Comparison of ENCODE assay signal across 19 mouse cellular contexts in genomic region chr3:39295255-39295654, GRCm38 (mm10).
DNase-seq lines count a peak whose midpoint lies in the region; ATAC-seq and TF ChIP-seq lines count a peak whose summit lies in the region.
"Had no signal": no experiment of that assay in that cellular context is flagged by ENCODE, and none has a peak within 500 bp of the region (broad histone marks: within the 10 kb centered on the region; RNA-seq: fewer than 3 reads in every experiment).

No protein-coding gene starts in this region.

- H3K4me3 ChIP-seq in heart, embryonic 11.5 days (ENCODE audit: low read depth, low read length), result no peak overlapping the region
- H3K4me3 ChIP-seq in kidney, adult 2 months (ENCODE audit: insufficient read depth, low read depth, low read length), result no peak overlapping the region
- H3K4me3 ChIP-seq: embryonic facial prominence, embryonic 13.5 days; forebrain, embryonic 12.5 days; heart, adult 2 months; hindbrain, embryonic 12.5 days had no signal

- H3K36me3 ChIP-seq in heart, embryonic 11.5 days (ENCODE audit: control insufficient read depth, insufficient read depth, low read length), result no peaks in the 10 kb centered on the region
- no peaks in the 10 kb centered on the region for H3K36me3 ChIP-seq in kidney, adult 2 months (ENCODE audit: control insufficient read depth, insufficient read depth, low read length)
- H3K36me3 ChIP-seq: embryonic facial prominence, embryonic 13.5 days; forebrain, embryonic 12.5 days; hindbrain, embryonic 12.5 days had no signal

- no peak overlapping the region for H3K9ac ChIP-seq in heart, embryonic 11.5 days (ENCODE audit: low read depth, low read length)
- H3K9ac ChIP-seq: embryonic facial prominence, embryonic 13.5 days; forebrain, embryonic 12.5 days; hindbrain, embryonic 12.5 days had no signal

- H3K4me2 ChIP-seq in heart, embryonic 11.5 days, result peak overlapping the region; percentile 6; the same call in 1 of the 2 replicates
- H3K4me2 ChIP-seq: embryonic facial prominence, embryonic 13.5 days; forebrain, embryonic 12.5 days; hindbrain, embryonic 12.5 days had no signal

- no peaks in the 10 kb centered on the region for H3K27me3 ChIP-seq in heart, embryonic 11.5 days (ENCODE audit: control insufficient read depth, insufficient read depth, low read length)
- no peaks in the 10 kb centered on the region for H3K27me3 ChIP-seq in kidney, adult 2 months (replicated peaks; ENCODE audit: control insufficient read depth, insufficient read depth, low read length)
- H3K27me3 ChIP-seq: embryonic facial prominence, embryonic 13.5 days; forebrain, embryonic 12.5 days; hindbrain, embryonic 12.5 days had no signal

- no peak for TF ChIP-seq CTCF in kidney, adult 2 months (conservative IDR thresholded peaks at IDR 0.05; ENCODE audit: insufficient read depth, insufficient read length, low read depth, low read length)

- H3K27ac ChIP-seq in heart, embryonic 11.5 days (ENCODE audit: low read depth, low read length), result no peak overlapping the region
- no peak overlapping the region for H3K27ac ChIP-seq in kidney, adult 2 months (ENCODE audit: insufficient read depth, low read depth, low read length)
- H3K27ac ChIP-seq: embryonic facial prominence, embryonic 13.5 days; forebrain, embryonic 12.5 days; heart, adult 2 months; hindbrain, embryonic 12.5 days had no signal

- DNase-seq in heart, adult 9 months (ENCODE audit: low spot score in 2 of 2), result no peak
- peak; percentile 24 for DNase-seq in kidney, adult 2 months
- no peak for DNase-seq in kidney, adult 8-10 months
- DNase-seq in kidney, postnatal 36 days, result peak; percentile 3 to 9
- no peak for DNase-seq in kidney, adult 11 months
- peak; percentile 20 for DNase-seq in yolk sac, embryonic 10.5 days (ENCODE audit: low spot score)
- DNase-seq: adrenal gland, postnatal 14 days; cerebellum, adult 18-20 months; cerebellum, adult 9-11 months; cerebellum, postnatal 36 days; gastrocnemius, postnatal 10 days; heart, adult 2 months; heart, postnatal 4 days had no signal

- WGBS in heart, embryonic 11.5 days (ENCODE audit: insufficient replicate concordance), result 46% methylated on average over 3 of the region's 3 CpGs
- WGBS in kidney, adult 2 months, result 72% methylated on average over 3 of the region's 3 CpGs

- H3K4me1 ChIP-seq in heart, embryonic 11.5 days (ENCODE audit: control insufficient read depth, insufficient read depth, low read length), result no peaks in the 10 kb centered on the region
- no peaks in the 10 kb centered on the region for H3K4me1 ChIP-seq in kidney, adult 2 months (ENCODE audit: control insufficient read depth, insufficient read depth, low read length)
- H3K4me1 ChIP-seq: embryonic facial prominence, embryonic 13.5 days; forebrain, embryonic 12.5 days; hindbrain, embryonic 12.5 days had no signal

- H3K9me3 ChIP-seq in heart, embryonic 11.5 days (replicated peaks; ENCODE audit: control insufficient read depth, low read length), result no peaks in the 10 kb centered on the region
- H3K9me3 ChIP-seq: embryonic facial prominence, embryonic 13.5 days; forebrain, embryonic 12.5 days; hindbrain, embryonic 12.5 days had no signal

- no peak for TF ChIP-seq POLR2A in kidney, adult 2 months (IDR thresholded peaks at IDR 0.05; ENCODE audit: low read depth, low read length)

- no peak; the same call in 1 of the 2 replicates for ATAC-seq in heart, embryonic 11.5 days (replicated peaks; ENCODE audit: insufficient number of reproducible peaks, low FRiP score, low TSS enrichment)
- ATAC-seq: forebrain, embryonic 16.5 days; hindbrain, embryonic 16.5 days had no signal

Comparison
In these comparisons a context has a peak if more than half of its experiments do, and no peak if none do; other contexts are left out.
1. DNase-seq: peak in kidney, adult 2 months (single experiment), kidney, postnatal 36 days (2 of 2) and yolk sac, embryonic 10.5 days (single experiment); none in heart, adult 9 months (0 of 2), kidney, adult 8-10 months (0 of 2) and kidney, adult 11 months (single experiment).